Mouse (Mus musculus) layer of hippocampus, adult 8-10 months (tissue): ENCODE results near the gene Kctd21. TPM values are rescaled to one million over a fixed set of nuclear protein-coding genes. Genes with fewer than 3 reads are reported as not detected.

Experiments
- DNase-seq, 2 experiments: peaks; one replicate each; pipeline ENCODE4 v3.0.0; 2022; ENCODE audit warnings: low spot score in 2 of 2
- total RNA-seq, 4 experiments: library from RNA; stranded (reverse); gene quantifications; 2 replicates each; pipeline ENCODE4 v1.2.4; 2022

Kctd21 gene
- 10 to 100 TPM; 11.1 to 16.0 (median 13.0) TPM for total RNA-seq

GRCm38 (mm10) chr7:97331726-97332666 lies at the start of gene Kctd21, which contains the start of gene Usp35:
Gene Kctd21, plus strand, starts transcription at chr7:97332327.
Gene Usp35, minus strand, starts transcription at chr7:97332020.
- peak; percentile 92 for DNase-seq

- DNase-seq = no peak
Observed at GRCm38 (mm10) chr7:97296986-97297385, 35.1 kb upstream of the Kctd21 start.

GRCm38 (mm10) chr7:97297466-97297865 lies 34.7 kb upstream of the Kctd21 start:
- peak; percentile 52 to 73 for DNase-seq

- DNase-seq = no peak
Observed at GRCm38 (mm10) chr7:97298279-97298678, 33.8 kb upstream of the Kctd21 start.

GRCm38 (mm10) chr7:97298943-97299342 lies 33.2 kb upstream of the Kctd21 start:
- DNase-seq = peak in 1 of 2 experiments; percentile 1

GRCm38 (mm10) chr7:97300914-97301313 lies 31.2 kb upstream of the Kctd21 start:
- no peak for DNase-seq

- peak in 1 of 2 experiments; percentile 2 for DNase-seq
Observed at GRCm38 (mm10) chr7:97301321-97301720, 30.8 kb upstream of the Kctd21 start.

- peak in 1 of 2 experiments; percentile 1 for DNase-seq
Observed at GRCm38 (mm10) chr7:97302261-97302660, 29.9 kb upstream of the Kctd21 start.

- peak in 1 of 2 experiments; percentile 2 for DNase-seq
Observed at GRCm38 (mm10) chr7:97302876-97303275, 29.3 kb upstream of the Kctd21 start.

GRCm38 (mm10) chr7:97303614-97304013 lies 28.5 kb upstream of the Kctd21 start:
- DNase-seq = peak in 1 of 2 experiments; percentile 2

GRCm38 (mm10) chr7:97304471-97304870 lies 27.7 kb upstream of the Kctd21 start:
- DNase-seq = no peak

- DNase-seq = peak in 1 of 2 experiments; percentile 1
Observed at GRCm38 (mm10) chr7:97305206-97305605, 26.9 kb upstream of the Kctd21 start.

- no peak for DNase-seq
Observed at GRCm38 (mm10) chr7:97306813-97307212, 25.3 kb upstream of the Kctd21 start.

- peak in 1 of 2 experiments; percentile 1 for DNase-seq
Observed at GRCm38 (mm10) chr7:97307546-97307945, 24.6 kb upstream of the Kctd21 start.

GRCm38 (mm10) chr7:97309461-97310340 lies 22.4 kb upstream of the Kctd21 start:
- DNase-seq = peak; percentile 0 to 2

GRCm38 (mm10) chr7:97310341-97310635 lies 21.8 kb upstream of the Kctd21 start:
- DNase-seq = no peak

- no peak for DNase-seq
Observed at GRCm38 (mm10) chr7:97311620-97312019, 20.5 kb upstream of the Kctd21 start.

GRCm38 (mm10) chr7:97312196-97312595 lies 19.9 kb upstream of the Kctd21 start:
- DNase-seq = no peak

- no peak for DNase-seq
Observed at GRCm38 (mm10) chr7:97312856-97313255, 19.3 kb upstream of the Kctd21 start.

GRCm38 (mm10) chr7:97313364-97313995 lies 18.6 kb upstream of the Kctd21 start:
- no peak for DNase-seq

- DNase-seq = no peak
Observed at GRCm38 (mm10) chr7:97314646-97315045, 17.5 kb upstream of the Kctd21 start.
